Mouse (Mus musculus) heart, adult 8-10 months (tissue): ENCODE results near the gene Efhd1. TPM values are rescaled to one million over a fixed set of nuclear protein-coding genes. Genes with fewer than 3 reads are reported as not detected.

Source experiments
- DNase-seq: peaks from one replicate; pipeline ENCODE4 v3.0.0; 2022; ENCODE audit warnings: low spot score
- total RNA-seq, 4 experiments: library from RNA; stranded (reverse); gene quantifications; 2 replicates each; pipeline ENCODE4 v1.2.4; 2022

The Efhd1 gene
- total RNA-seq, 4 experiments from 2014 or later = 3.3 to 7.2 (median 4.5) TPM

GRCm38 (mm10) chr1:87270204-87270603 lies 6.0 kb downstream of the Efhd1 start:
- no peak for DNase-seq

GRCm38 (mm10) chr1:87270641-87271467 lies 6.7 kb downstream of the Efhd1 start:
- DNase-seq = peak; percentile 33

- no peak for DNase-seq
These were observed 7.4 kb downstream of the Efhd1 start for GRCm38 (mm10) chr1:87271596-87271995.

GRCm38 (mm10) chr1:87272462-87272861 lies 8.3 kb downstream of the Efhd1 start:
- no peak for DNase-seq

GRCm38 (mm10) chr1:87273514-87273942 lies 9.4 kb downstream of the Efhd1 start:
- DNase-seq = peak; percentile 35

- DNase-seq = no peak
These were observed 10.0 kb downstream of the Efhd1 start for GRCm38 (mm10) chr1:87274134-87274533.

GRCm38 (mm10) chr1:87275151-87275550 lies 11.0 kb downstream of the Efhd1 start:
- DNase-seq = no peak

GRCm38 (mm10) chr1:87276056-87276455 lies 11.9 kb downstream of the Efhd1 start:
- no peak for DNase-seq

GRCm38 (mm10) chr1:87280281-87280680 lies 16.1 kb downstream of the Efhd1 start:
- DNase-seq = no peak

- DNase-seq = no peak
These were observed 17.6 kb downstream of the Efhd1 start for GRCm38 (mm10) chr1:87281599-87282412.

GRCm38 (mm10) chr1:87282413-87282788 lies 18.2 kb downstream of the Efhd1 start:
- DNase-seq = no peak

- DNase-seq = no peak
These were observed 19.3 kb downstream of the Efhd1 start for GRCm38 (mm10) chr1:87283410-87283960.

- DNase-seq = no peak
These were observed 22.9 kb downstream of the Efhd1 start for GRCm38 (mm10) chr1:87287105-87287504.

- DNase-seq = peak; percentile 55
These were observed 27.3 kb downstream of the Efhd1 start for GRCm38 (mm10) chr1:87291416-87291815.

- peak; percentile 61 for DNase-seq
These were observed 28.4 kb downstream of the Efhd1 start for GRCm38 (mm10) chr1:87292420-87293190.

GRCm38 (mm10) chr1:87294063-87294710 lies 30.0 kb downstream of the Efhd1 start:
- no peak for DNase-seq

- DNase-seq = no peak
These were observed 30.8 kb downstream of the Efhd1 start for GRCm38 (mm10) chr1:87294951-87295350.

- no peak for DNase-seq
These were observed 33.3 kb downstream of the Efhd1 start for GRCm38 (mm10) chr1:87297346-87297925.

- no peak for DNase-seq
These were observed 36.5 kb downstream of the Efhd1 start for GRCm38 (mm10) chr1:87300360-87301286.

- no peak for DNase-seq
These were observed 37.8 kb downstream of the Efhd1 start for GRCm38 (mm10) chr1:87301971-87302370.
